8 mouse cellular contexts compared by ENCODE assay signal in the genomic region with DNA sequence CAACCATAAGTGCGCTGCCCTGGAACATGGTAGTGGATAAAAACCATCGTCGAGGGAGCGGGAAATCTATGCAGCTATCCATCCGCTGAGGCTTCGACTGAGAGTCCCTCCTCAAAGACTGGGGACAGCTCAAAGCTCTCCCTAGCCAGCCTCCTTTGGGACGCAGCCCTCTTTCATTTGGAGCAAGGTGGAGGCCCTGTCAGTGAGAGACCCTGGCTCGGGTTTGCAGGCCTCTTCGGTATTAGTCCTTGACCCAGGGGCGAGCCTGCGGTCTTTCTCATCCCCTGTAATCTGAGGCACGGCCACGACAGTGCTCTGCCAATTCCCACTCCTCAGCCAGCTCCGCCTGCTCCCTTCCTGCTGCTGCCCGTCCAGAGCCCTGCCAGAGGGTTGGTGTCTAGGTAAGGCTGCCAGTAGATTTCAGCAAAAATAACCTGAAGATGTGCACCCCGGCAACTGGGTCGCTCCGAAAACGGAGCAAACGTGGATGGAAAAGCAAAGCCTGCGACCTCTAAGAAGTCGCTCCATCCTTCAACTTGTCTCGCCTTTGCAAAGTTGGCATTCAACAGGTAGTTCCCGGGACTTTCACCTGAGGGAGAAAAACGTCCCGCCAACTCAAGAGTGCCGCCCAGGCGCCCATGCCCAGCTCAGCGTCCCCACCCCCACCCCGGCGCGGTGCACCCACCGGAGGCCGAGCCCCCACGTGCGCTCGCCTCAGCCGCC. TPM values are rescaled to one million over a fixed set of nuclear protein-coding genes. Genes with fewer than 3 reads are reported as not detected.
DNase-seq lines count a peak whose midpoint lies in the region; ATAC-seq and TF ChIP-seq lines count a peak whose summit lies in the region.

No protein-coding gene starts in this region.

- intact Hi-C loops in gastrocnemius, adult 2 months (cut with DNase I), result loop anchor here (10.0 kb wide), 1 partner anchor 259 kb away; no protein-coding TSS in a partner anchor

- H3K27ac ChIP-seq in gastrocnemius, adult 2 months, result peak overlapping the region; percentile 91
- peak overlapping the region; percentile 67 for H3K27ac ChIP-seq in intestine, postnatal 0 days (ENCODE audit: low read depth, low read length)
- peak overlapping the region; percentile 82 for H3K27ac ChIP-seq in lung, embryonic 14.5 days (ENCODE audit: low read depth)

- H3K27me3 ChIP-seq in intestine, postnatal 0 days (replicated peaks; ENCODE audit: control insufficient read depth, insufficient read depth, low read length), result no peaks in the 10 kb centered on the region
- H3K27me3 ChIP-seq in lung, embryonic 14.5 days (ENCODE audit: insufficient read depth, low read length), result no peaks in the 10 kb centered on the region

- peak; percentile 4 for ATAC-seq in CD4-positive, CD25-positive, alpha-beta regulatory T cell, adult 4 months
- ATAC-seq in intestine, postnatal 0 days, result 0 out of 2 replicates have a peak, but pooled peaks have one; percentile 3
- ATAC-seq in lung, embryonic 14.5 days (ENCODE audit: insufficient read depth), result peak; percentile 3; the same call in 1 of the 2 replicates

- peak overlapping the region; percentile 74 for H3K9ac ChIP-seq in intestine, postnatal 0 days (ENCODE audit: low read depth, low read length)
- H3K9ac ChIP-seq in lung, embryonic 14.5 days, result peak overlapping the region; percentile 93

- 1% methylated on average over 38 of the region's 38 CpGs for WGBS in intestine, postnatal 0 days
- under 1% methylated on average over 38 of the region's 38 CpGs for WGBS in lung, embryonic 14.5 days

- H3K36me3 ChIP-seq in intestine, postnatal 0 days (ENCODE audit: control insufficient read depth, insufficient read depth), result no peaks in the 10 kb centered on the region
- H3K36me3 ChIP-seq in lung, embryonic 14.5 days (ENCODE audit: insufficient read depth), result no peaks in the 10 kb centered on the region

- DNase-seq in 3134 (ENCODE audit: extremely low read depth, insufficient read length, low spot score), result peak; percentile 68
- peak; percentile 45 for DNase-seq in cerebellum, adult 9-10 months
- peak; percentile 46 for DNase-seq in gastrocnemius, adult 2 months
- DNase-seq in lung, embryonic 14.5 days, result peak; percentile 48
- peak; percentile 20 for DNase-seq in ovary, postnatal 14 days (ENCODE audit: low spot score)
- DNase-seq in c-Kit-positive CD71-positive TER-119-positive erythroid progenitor cells, embryonic 14.5 days (ENCODE audit: low spot score), result no peak

- H3K4me1 ChIP-seq in intestine, postnatal 0 days (replicated peaks; ENCODE audit: control insufficient read depth, insufficient read depth, low read length), result peaks cover 3% of the 10 kb centered on the region; the same call in 1 of the 2 replicates
- H3K4me1 ChIP-seq in lung, embryonic 14.5 days (ENCODE audit: insufficient read depth), result peaks cover 22% of the 10 kb centered on the region; the same call in 1 of the 2 replicates

- peak overlapping the region; percentile 99 for H3K4me2 ChIP-seq in intestine, postnatal 0 days (replicated peaks; ENCODE audit: low read depth)
- H3K4me2 ChIP-seq in lung, embryonic 14.5 days, result peak overlapping the region; percentile 92

- H3K9me3 ChIP-seq in intestine, postnatal 0 days (ENCODE audit: control insufficient read depth), result no peaks in the 10 kb centered on the region
- no peaks in the 10 kb centered on the region for H3K9me3 ChIP-seq in lung, embryonic 14.5 days (ENCODE audit: low read depth, low read length)

- no peak for TF ChIP-seq CTCF in gastrocnemius, adult 2 months (IDR thresholded peaks at IDR 0.05)
- TF ChIP-seq CTCF in intestine, postnatal 0 days (IDR thresholded peaks at IDR 0.05; ENCODE audit: low read depth), result no peak
- TF ChIP-seq CTCF in lung, embryonic 14.5 days (IDR thresholded peaks at IDR 0.05; ENCODE audit: low read depth), result no peak

- peak overlapping the region; percentile 77 for H3K4me3 ChIP-seq in gastrocnemius, adult 2 months
- H3K4me3 ChIP-seq in intestine, postnatal 0 days (ENCODE audit: low read depth, low read length), result peak overlapping the region; percentile 82
- H3K4me3 ChIP-seq in lung, embryonic 14.5 days (ENCODE audit: low read depth, low read length), result peak overlapping the region; percentile 91

RNA-seq across cellular contexts. Expression of gene Znrf3, which starts 1.0 kb away (rescaled TPM):
- 10 to 100 TPM; 21.3 to 24.1 TPM for polyA plus RNA-seq in CD4-positive, CD25-positive, alpha-beta regulatory T cell, adult 4 months (2017; shearing (Covaris generic))
- total RNA-seq in gastrocnemius, adult 2 months (2021), result 1 to 10 TPM; 5.7 to 6.9 TPM
- polyA plus RNA-seq in intestine, postnatal 0 days (2015; fragmentation: Nextera tagmentation; extraction: Ambion mirVana), result 3.2 and 3.5 TPM in 2 replicates
- polyA plus RNA-seq in lung, embryonic 14.5 days (2014; fragmentation: Nextera tagmentation; extraction: Ambion mirVana), result 16.8 and 18.0 TPM in 2 replicates
